Comparison of ENCODE assay signal across 13 mouse cellular contexts in the genomic region with DNA sequence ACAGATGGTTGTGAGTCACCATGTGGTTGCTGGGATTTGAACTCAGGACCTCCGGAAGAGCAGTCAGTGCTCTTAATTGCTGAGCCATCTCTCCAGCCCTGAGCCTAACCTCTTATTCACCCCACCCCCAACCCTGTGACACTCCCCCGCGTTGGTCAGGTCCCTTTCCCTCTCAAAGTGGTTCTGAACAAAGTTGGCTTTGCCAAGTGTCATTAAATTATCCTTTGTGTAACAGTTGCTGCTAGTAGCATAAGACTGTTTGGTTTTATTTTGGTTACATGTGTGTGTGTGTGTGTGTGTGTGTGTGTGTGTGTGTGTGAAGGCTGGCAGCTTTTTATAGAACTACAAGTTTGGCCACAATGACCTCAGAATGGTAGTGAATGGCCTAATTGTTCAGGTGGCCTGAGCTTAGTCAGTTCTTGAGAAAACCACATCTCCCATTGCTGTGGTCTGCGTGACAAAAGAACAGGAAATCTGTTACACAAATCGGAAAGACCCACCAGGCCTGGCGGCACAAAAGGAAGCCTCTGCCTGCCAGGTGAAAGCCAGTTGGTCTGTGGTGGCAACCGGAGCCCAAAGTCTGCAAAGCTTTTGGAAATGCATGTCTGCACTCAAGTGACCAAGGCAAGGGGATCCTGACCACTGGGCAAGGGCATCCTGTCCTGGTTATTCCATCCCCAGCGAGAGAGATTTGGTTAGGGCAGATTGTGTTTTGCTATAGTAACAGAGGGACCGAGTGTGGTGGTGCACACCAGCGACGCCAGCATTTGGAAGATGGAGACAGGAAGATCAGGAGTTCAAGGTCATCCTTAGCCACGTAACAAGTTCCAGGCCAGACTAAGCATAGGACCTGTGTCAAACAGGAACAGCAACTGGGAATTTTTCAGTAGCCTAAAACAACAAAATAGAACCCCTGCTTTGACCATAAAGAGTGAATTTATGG. TPM values are rescaled to one million over a fixed set of nuclear protein-coding genes. Genes with fewer than 3 reads are reported as not detected.
DNase-seq lines count a peak whose midpoint lies in the region; ATAC-seq and TF ChIP-seq lines count a peak whose summit lies in the region.
"Had no signal": no experiment of that assay in that cellular context is flagged by ENCODE, and none has a peak within 500 bp of the region (broad histone marks: within the 10 kb centered on the region; RNA-seq: fewer than 3 reads in every experiment).

No protein-coding gene starts in this region.

- no peak for TF ChIP-seq CTCF in intestine, postnatal 0 days (IDR thresholded peaks at IDR 0.05; ENCODE audit: low read depth)

- H3K9ac ChIP-seq in liver, embryonic 13.5 days: no peak overlapping the region
- no peak overlapping the region for H3K9ac ChIP-seq in intestine, postnatal 0 days (ENCODE audit: low read depth, low read length)
- H3K9ac ChIP-seq in hindbrain, embryonic 11.5 days (ENCODE audit: low read depth, low read length): no peak overlapping the region

- WGBS in liver, embryonic 13.5 days (ENCODE audit: insufficient replicate concordance): 18% methylated on average over 12 of the region's 12 CpGs
- 75% methylated on average over 12 of the region's 12 CpGs for WGBS in intestine, postnatal 0 days
- 79% methylated on average over 12 of the region's 12 CpGs for WGBS in heart, embryonic 10.5 days
- WGBS in hindbrain, embryonic 11.5 days: 81% methylated on average over 12 of the region's 12 CpGs

- no peaks in the 10 kb centered on the region for H3K27me3 ChIP-seq in liver, embryonic 13.5 days
- H3K27me3 ChIP-seq in intestine, postnatal 0 days (replicated peaks; ENCODE audit: control insufficient read depth, insufficient read depth, low read length): no peaks in the 10 kb centered on the region
- no peaks in the 10 kb centered on the region for H3K27me3 ChIP-seq in heart, embryonic 10.5 days (ENCODE audit: insufficient read depth, poor library complexity, severe bottlenecking)
- H3K27me3 ChIP-seq in hindbrain, embryonic 11.5 days (ENCODE audit: control insufficient read depth, insufficient read depth, low read length): no peaks in the 10 kb centered on the region

- ATAC-seq in liver, embryonic 13.5 days (ENCODE audit: low read depth): no peak
- no peak for ATAC-seq in intestine, postnatal 0 days
- no peak for ATAC-seq in hindbrain, embryonic 11.5 days (ENCODE audit: low FRiP score)

- H3K4me2 ChIP-seq in liver, embryonic 13.5 days: peak overlapping the region; percentile 25; the same call in 1 of the 2 replicates
- no peak overlapping the region for H3K4me2 ChIP-seq in intestine, postnatal 0 days (replicated peaks; ENCODE audit: low read depth)
- no peak overlapping the region for H3K4me2 ChIP-seq in hindbrain, embryonic 11.5 days (replicated peaks; ENCODE audit: low read depth, low read length)

- H3K36me3 ChIP-seq in liver, embryonic 13.5 days: no peaks in the 10 kb centered on the region
- no peaks in the 10 kb centered on the region for H3K36me3 ChIP-seq in intestine, postnatal 0 days (ENCODE audit: control insufficient read depth, insufficient read depth)
- no peaks in the 10 kb centered on the region for H3K36me3 ChIP-seq in heart, embryonic 10.5 days
- H3K36me3 ChIP-seq in hindbrain, embryonic 11.5 days (ENCODE audit: control insufficient read depth, insufficient read depth, low read length): no peaks in the 10 kb centered on the region
- H3K36me3 ChIP-seq: forebrain, embryonic 10.5 days had no signal

- H3K4me1 ChIP-seq in liver, embryonic 13.5 days (replicated peaks): peaks cover 21% of the 10 kb centered on the region
- 0 out of 2 replicates have a peak, but pooled peaks cover 3% of the 10 kb centered on the region for H3K4me1 ChIP-seq in intestine, postnatal 0 days (replicated peaks; ENCODE audit: control insufficient read depth, insufficient read depth, low read length)
- no peaks in the 10 kb centered on the region for H3K4me1 ChIP-seq in heart, embryonic 10.5 days
- H3K4me1 ChIP-seq in hindbrain, embryonic 11.5 days (replicated peaks; ENCODE audit: control insufficient read depth, insufficient read depth, low read length): no peaks in the 10 kb centered on the region

- DNase-seq in lung, adult 18-20 months: peak; percentile 57 to 66
- no peak for DNase-seq in lung, postnatal 10 days
- DNase-seq in R1 (ENCODE audit: low read depth, low spot score): peak; percentile 87
- no peak for DNase-seq in liver, embryonic 13.5 days
- peak; percentile 59 for DNase-seq in thymus, postnatal 0 days (ENCODE audit: low spot score)
- no peak for DNase-seq in heart, embryonic 10.5 days (ENCODE audit: low spot score)
- DNase-seq in hindbrain, embryonic 11.5 days (ENCODE audit: low spot score): no peak
- DNase-seq: cerebellum, adult 9-11 months; heart, postnatal 4 days; midbrain, embryonic 14.5 days; right cerebral cortex, postnatal 25 days had no signal

- H3K4me3 ChIP-seq in liver, embryonic 13.5 days (replicated peaks): no peak overlapping the region
- H3K4me3 ChIP-seq in intestine, postnatal 0 days (ENCODE audit: low read depth, low read length): no peak overlapping the region
- H3K4me3 ChIP-seq in heart, embryonic 10.5 days: no peak overlapping the region
- H3K4me3 ChIP-seq in hindbrain, embryonic 11.5 days (ENCODE audit: low read depth, low read length): no peak overlapping the region
- H3K4me3 ChIP-seq: forebrain, embryonic 10.5 days had no signal

- no peak overlapping the region for H3K27ac ChIP-seq in liver, embryonic 13.5 days
- no peak overlapping the region for H3K27ac ChIP-seq in intestine, postnatal 0 days (ENCODE audit: low read depth, low read length)
- H3K27ac ChIP-seq in heart, embryonic 10.5 days: no peak overlapping the region
- no peak overlapping the region for H3K27ac ChIP-seq in hindbrain, embryonic 11.5 days (ENCODE audit: low read depth, low read length)
- H3K27ac ChIP-seq: forebrain, embryonic 10.5 days had no signal

- no peaks in the 10 kb centered on the region for H3K9me3 ChIP-seq in liver, embryonic 13.5 days (replicated peaks)
- H3K9me3 ChIP-seq in intestine, postnatal 0 days (ENCODE audit: control insufficient read depth): no peaks in the 10 kb centered on the region
- no peaks in the 10 kb centered on the region for H3K9me3 ChIP-seq in heart, embryonic 10.5 days
- H3K9me3 ChIP-seq in hindbrain, embryonic 11.5 days (ENCODE audit: control insufficient read depth, low read length): no peaks in the 10 kb centered on the region
- H3K9me3 ChIP-seq: forebrain, embryonic 10.5 days had no signal

RNA-seq across cellular contexts. Expression of gene Ak2, which starts 10.6 kb away (rescaled TPM):
- 182 and 189 TPM in 2 replicates for polyA plus RNA-seq in liver, embryonic 13.5 days (2015; fragmentation: Nextera tagmentation; extraction: Ambion mirVana)
- polyA plus RNA-seq in thymus, postnatal 0 days (2015; fragmentation: Nextera tagmentation; extraction: Ambion mirVana): 208 and 209 TPM in 2 replicates
- polyA plus RNA-seq in intestine, postnatal 0 days (2015; fragmentation: Nextera tagmentation; extraction: Ambion mirVana): 538 and 552 TPM in 2 replicates
- polyA plus RNA-seq in heart, embryonic 10.5 days (2016; fragmentation: Nextera tagmentation; extraction: Ambion mirVana): 189 and 215 TPM in 2 replicates
- 119 and 128 TPM in 2 replicates for polyA plus RNA-seq in hindbrain, embryonic 11.5 days (2014; fragmentation: Nextera tagmentation; extraction: Ambion mirVana)

RNA-seq across cellular contexts. Expression of gene Azin2, which starts 18.9 kb away (rescaled TPM):
- 0.93 and 1.2 TPM in 2 replicates for polyA plus RNA-seq in liver, embryonic 13.5 days (2015; fragmentation: Nextera tagmentation; extraction: Ambion mirVana)
- 7.1 and 9.2 TPM in 2 replicates for polyA plus RNA-seq in thymus, postnatal 0 days (2015; fragmentation: Nextera tagmentation; extraction: Ambion mirVana)
- polyA plus RNA-seq in intestine, postnatal 0 days (2015; fragmentation: Nextera tagmentation; extraction: Ambion mirVana): 13.1 and 13.3 TPM in 2 replicates
- 4.0 and 4.7 TPM in 2 replicates for polyA plus RNA-seq in heart, embryonic 10.5 days (2016; fragmentation: Nextera tagmentation; extraction: Ambion mirVana)
- polyA plus RNA-seq in hindbrain, embryonic 11.5 days (2014; fragmentation: Nextera tagmentation; extraction: Ambion mirVana): 10.8 and 12.5 TPM in 2 replicates

Comparison
In these comparisons a context has a peak if more than half of its experiments do, and no peak if none do; other contexts are left out.
1. DNase-seq: peak in lung, adult 18-20 months (2 of 2), R1 (single experiment) and thymus, postnatal 0 days (single experiment); none in lung, postnatal 10 days (single experiment), liver, embryonic 13.5 days (single experiment), heart, embryonic 10.5 days (single experiment) and hindbrain, embryonic 11.5 days (single experiment).